Mouse (Mus musculus) heart, adult 2 months (tissue): ENCODE measurements around the gene Fahd1.

ENCODE experiments used
- CTCF ChIP-seq: fragments of 200-600 bp; IDR thresholded peaks from 2 replicates; pipeline ENCODE4 v1.8.1; 2022; ENCODE audit warnings: antibody characterized with exemption, mild to moderate bottlenecking, moderate library complexity
- POLR2A ChIP-seq: fragments of 200-500 bp; IDR thresholded peaks from 2 replicates; pipeline ENCODE4 v1.6.1; 2011; ENCODE audit warnings: mild to moderate bottlenecking, low read depth, low read length, control low read depth; ENCODE audit not compliant: insufficient read depth

GRCm38 (mm10) chr17:24894995-24895547 is 44.9 kb upstream of the Fahd1 start, which contains the start of the genes Eme2 and Mrps34:
- TF ChIP-seq CTCF (no peak), POLR2A (peak; percentile 82)
